Mouse (Mus musculus): Measurements from ENCODE around the gene Tlcd1. TPM values are rescaled to one million over a fixed set of nuclear protein-coding genes. Genes with fewer than 3 reads are reported as not detected.

Gene Tlcd1
- polyA plus RNA-seq, 1 experiment from 2014 or later = 6.5 TPM

DNA sequence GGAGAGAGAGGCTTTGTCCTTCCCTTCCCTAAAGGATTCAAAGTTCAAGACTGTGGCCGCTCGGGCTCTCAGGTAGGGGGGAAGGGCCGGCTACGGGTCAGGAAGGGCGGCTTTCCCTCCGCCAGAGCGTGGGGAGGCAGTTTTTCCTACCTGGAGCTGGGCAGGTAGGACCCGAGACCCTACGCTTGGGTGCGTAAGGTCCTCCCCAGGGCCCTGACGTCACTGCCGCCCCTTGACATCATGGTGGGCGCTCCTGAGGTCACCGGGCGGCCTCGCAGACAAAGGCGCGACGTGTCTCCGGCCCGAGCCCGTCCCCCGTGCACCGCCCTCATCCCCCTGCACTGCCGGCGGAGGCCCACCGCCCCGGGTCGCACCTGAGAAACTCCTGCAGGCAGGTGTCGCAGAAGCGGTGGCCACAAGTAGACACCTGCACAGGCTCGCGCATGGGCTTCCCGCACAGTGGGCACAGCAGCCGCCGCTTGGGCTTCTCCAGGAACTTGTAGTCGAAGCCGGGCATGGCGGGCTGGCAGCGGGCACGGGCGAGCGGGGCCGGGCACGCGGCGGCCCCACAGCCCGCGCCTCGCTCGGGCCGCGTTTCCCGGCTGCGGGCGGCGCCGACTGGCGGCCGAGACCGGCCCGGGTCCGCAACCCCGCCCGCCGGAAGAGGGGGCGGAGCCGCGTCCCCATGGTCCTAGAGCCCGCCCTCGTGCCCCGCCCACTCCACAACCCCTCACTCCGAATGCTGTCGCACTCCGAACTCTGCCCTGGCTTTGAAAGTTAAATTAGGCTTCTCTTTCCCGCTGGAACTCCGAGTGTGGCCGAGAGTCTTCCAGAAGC, 11.4 kb upstream of the Tlcd1 start, which contains the start of gene Traf4:
Gene Traf4, minus strand, starts transcription at position 666 of the 837 bp plus-strand sequence.
- under 1% methylated on average over 77 of the region's 78 CpGs for WGBS
- H3K9me3 ChIP-seq (ENCODE audit: control insufficient read depth, low read length) = no peaks in the 10 kb centered on the region
- H3K27me3 ChIP-seq (replicated peaks; ENCODE audit: control insufficient read depth, insufficient read depth, low read length) = no peaks in the 10 kb centered on the region
- peak within 1 kb of the TSS; percentile 99 for H3K9ac ChIP-seq (replicated peaks; ENCODE audit: low read depth, low read length)
- H3K36me3 ChIP-seq (ENCODE audit: control insufficient read depth, insufficient read depth) = peaks cover 14% of the 10 kb centered on the region
- H3K4me1 ChIP-seq (replicated peaks; ENCODE audit: control insufficient read depth, insufficient read depth, low read length) = peaks cover 28% of the 10 kb centered on the region
- peak within 1 kb of the TSS; percentile 94 for H3K4me3 ChIP-seq (replicated peaks; ENCODE audit: low read length)
- peak within 1 kb of the TSS; percentile 68 for H3K4me2 ChIP-seq (ENCODE audit: low read length)
- ATAC-seq = peak; percentile 89
- peak within 1 kb of the TSS; percentile 98 for H3K27ac ChIP-seq (ENCODE audit: low read length)

DNA sequence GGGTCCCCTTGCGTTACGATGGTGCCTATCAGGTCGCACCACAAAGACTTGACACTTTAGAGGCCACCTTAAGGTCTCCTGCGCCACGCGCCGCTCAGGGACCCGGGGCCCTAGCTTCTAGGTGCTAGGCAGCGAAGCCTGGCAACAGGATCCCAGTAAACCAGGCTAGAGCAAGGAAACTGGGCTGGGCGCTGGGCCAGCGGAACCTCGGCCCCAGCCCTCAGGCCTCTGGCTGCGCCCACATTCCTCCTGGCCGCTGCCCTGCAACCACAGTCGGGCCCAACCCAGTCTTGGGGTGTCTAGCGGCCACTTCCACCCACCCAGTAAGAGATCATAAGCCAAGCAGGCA, 10.8 kb upstream of the Tlcd1 start:
- 4% methylated on average over 16 of the region's 16 CpGs for WGBS
- no peaks in the 10 kb centered on the region for H3K27me3 ChIP-seq (replicated peaks; ENCODE audit: control insufficient read depth, insufficient read depth, low read length)
- H3K4me2 ChIP-seq (ENCODE audit: low read length) = peak overlapping the region; percentile 68
- H3K27ac ChIP-seq (ENCODE audit: low read length) = peak overlapping the region; percentile 5; the same call in 1 of the 2 replicates
- peak overlapping the region; percentile 99 for H3K9ac ChIP-seq (replicated peaks; ENCODE audit: low read depth, low read length)
- H3K9me3 ChIP-seq (ENCODE audit: control insufficient read depth, low read length) = no peaks in the 10 kb centered on the region
- peak overlapping the region; percentile 94 for H3K4me3 ChIP-seq (replicated peaks; ENCODE audit: low read length)
- H3K4me1 ChIP-seq (replicated peaks; ENCODE audit: control insufficient read depth, insufficient read depth, low read length) = peaks cover 28% of the 10 kb centered on the region
- ATAC-seq = peak; percentile 29
- H3K36me3 ChIP-seq (ENCODE audit: control insufficient read depth, insufficient read depth) = peaks cover 9% of the 10 kb centered on the region

- ATAC-seq = no peak
- H3K9me3 ChIP-seq (ENCODE audit: control insufficient read depth, low read length) = no peaks in the 10 kb centered on the region
- H3K27me3 ChIP-seq (replicated peaks; ENCODE audit: control insufficient read depth, insufficient read depth, low read length) = no peaks in the 10 kb centered on the region
- WGBS = 37% methylated on average over 4 of the region's 4 CpGs
- peaks cover 5% of the 10 kb centered on the region for H3K36me3 ChIP-seq (ENCODE audit: control insufficient read depth, insufficient read depth)
- H3K9ac ChIP-seq (replicated peaks; ENCODE audit: low read depth, low read length) = peak overlapping the region; percentile 99
- H3K4me3 ChIP-seq (replicated peaks; ENCODE audit: low read length) = peak overlapping the region; percentile 94; the same call in 1 of the 2 replicates
- peak overlapping the region; percentile 68 for H3K4me2 ChIP-seq (ENCODE audit: low read length)
- H3K4me1 ChIP-seq (replicated peaks; ENCODE audit: control insufficient read depth, insufficient read depth, low read length) = peaks cover 28% of the 10 kb centered on the region
- H3K27ac ChIP-seq (ENCODE audit: low read length) = peak overlapping the region; percentile 5; the same call in 1 of the 2 replicates
Observed at GRCm38 (mm10) chr11:78166161-78166560, 10.3 kb upstream of the Tlcd1 start.

DNA sequence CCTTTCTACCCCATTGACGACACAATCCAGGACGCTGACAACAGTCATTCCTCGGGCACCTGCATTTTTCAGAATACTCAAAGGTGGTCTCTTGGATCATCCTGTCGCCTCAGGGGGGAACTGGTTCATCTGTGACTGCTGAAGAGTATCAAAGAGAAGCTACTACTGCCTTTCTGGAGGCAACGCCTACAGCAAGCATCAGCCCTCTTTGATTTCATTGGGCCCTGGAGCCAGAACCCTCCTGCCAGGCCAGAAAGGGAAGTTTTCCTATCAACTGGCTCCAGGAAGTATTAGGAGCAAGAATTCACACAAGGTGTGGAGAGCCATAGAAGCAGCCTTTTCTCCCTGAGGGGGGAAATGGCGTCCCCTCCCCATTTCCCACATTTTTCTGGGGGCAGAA, 9.9 kb upstream of the Tlcd1 start:
- Histone ChIP-seq H3K4me2 (ENCODE audit: low read length) (no peak overlapping the region), H3K9me3 (ENCODE audit: control insufficient read depth, low read length) (no peaks in the 10 kb centered on the region), H3K9ac (replicated peaks; ENCODE audit: low read depth, low read length) (no peak overlapping the region), H3K36me3 (ENCODE audit: control insufficient read depth, insufficient read depth) (0 out of 2 replicates have a peak, but pooled peaks cover 2% of the 10 kb centered on the region), H3K4me3 (replicated peaks; ENCODE audit: low read length) (no peak overlapping the region), H3K27me3 (replicated peaks; ENCODE audit: control insufficient read depth, insufficient read depth, low read length) (no peaks in the 10 kb centered on the region), H3K27ac (ENCODE audit: low read length) (no peak overlapping the region), H3K4me1 (replicated peaks; ENCODE audit: control insufficient read depth, insufficient read depth, low read length) (peaks cover 28% of the 10 kb centered on the region)
- 73% methylated on average over 6 of the region's 6 CpGs for WGBS
- ATAC-seq = no peak

- no peak overlapping the region for H3K27ac ChIP-seq (ENCODE audit: low read length)
- peaks cover 22% of the 10 kb centered on the region for H3K4me1 ChIP-seq (replicated peaks; ENCODE audit: control insufficient read depth, insufficient read depth, low read length)
- ATAC-seq = no peak
- WGBS = 87% methylated on average over 14 of the region's 14 CpGs
- no peak overlapping the region for H3K9ac ChIP-seq (replicated peaks; ENCODE audit: low read depth, low read length)
- H3K27me3 ChIP-seq (replicated peaks; ENCODE audit: control insufficient read depth, insufficient read depth, low read length) = no peaks in the 10 kb centered on the region
- H3K36me3 ChIP-seq (ENCODE audit: control insufficient read depth, insufficient read depth) = no peaks in the 10 kb centered on the region
- H3K4me2 ChIP-seq (ENCODE audit: low read length) = no peak overlapping the region
- H3K9me3 ChIP-seq (ENCODE audit: control insufficient read depth, low read length) = no peaks in the 10 kb centered on the region
- H3K4me3 ChIP-seq (replicated peaks; ENCODE audit: low read length) = no peak overlapping the region
Observed at GRCm38 (mm10) chr11:78167257-78167959, 9.1 kb upstream of the Tlcd1 start.

- WGBS = 52% methylated on average over 19 of the region's 19 CpGs
- H3K27me3 ChIP-seq (replicated peaks; ENCODE audit: control insufficient read depth, insufficient read depth, low read length) = no peaks in the 10 kb centered on the region
- ATAC-seq = no peak
- H3K9me3 ChIP-seq (ENCODE audit: control insufficient read depth, low read length) = no peaks in the 10 kb centered on the region
- no peak overlapping the region for H3K4me2 ChIP-seq (ENCODE audit: low read length)
- H3K4me3 ChIP-seq (replicated peaks; ENCODE audit: low read length) = no peak overlapping the region
- H3K27ac ChIP-seq (ENCODE audit: low read length) = no peak overlapping the region
- no peak overlapping the region for H3K9ac ChIP-seq (replicated peaks; ENCODE audit: low read depth, low read length)
- no peaks in the 10 kb centered on the region for H3K36me3 ChIP-seq (ENCODE audit: control insufficient read depth, insufficient read depth)
- H3K4me1 ChIP-seq (replicated peaks; ENCODE audit: control insufficient read depth, insufficient read depth, low read length) = peaks cover 8% of the 10 kb centered on the region
Observed at GRCm38 (mm10) chr11:78168541-78169468, 7.7 kb upstream of the Tlcd1 start.

DNA sequence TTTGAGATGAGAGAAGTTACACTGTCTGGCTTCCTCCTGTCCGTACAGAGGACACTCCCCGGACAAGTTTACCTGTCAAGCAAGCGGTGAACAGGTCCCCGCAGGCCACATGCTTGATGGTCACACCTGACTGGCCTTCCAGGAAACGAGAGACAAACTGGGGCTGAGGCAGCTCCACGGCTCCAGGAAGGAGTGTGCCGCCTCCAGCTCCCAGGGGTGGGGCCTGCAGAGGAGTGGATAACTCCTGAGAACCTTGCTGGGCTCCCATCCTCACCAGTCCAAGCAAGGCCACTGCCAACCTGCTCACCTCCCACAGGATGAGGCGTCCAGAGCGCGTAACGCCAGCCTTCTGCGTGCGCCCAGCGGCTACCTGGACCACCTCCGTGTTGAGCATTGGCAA, 6.2 kb upstream of the Tlcd1 start:
- peaks cover 8% of the 10 kb centered on the region for H3K4me1 ChIP-seq (replicated peaks; ENCODE audit: control insufficient read depth, insufficient read depth, low read length)
- 94% methylated on average over 15 of the region's 15 CpGs for WGBS
- H3K36me3 ChIP-seq (ENCODE audit: control insufficient read depth, insufficient read depth) = no peaks in the 10 kb centered on the region
- no peak overlapping the region for H3K9ac ChIP-seq (replicated peaks; ENCODE audit: low read depth, low read length)
- no peak overlapping the region for H3K4me3 ChIP-seq (replicated peaks; ENCODE audit: low read length)
- H3K9me3 ChIP-seq (ENCODE audit: control insufficient read depth, low read length) = no peaks in the 10 kb centered on the region
- no peak overlapping the region for H3K4me2 ChIP-seq (ENCODE audit: low read length)
- H3K27me3 ChIP-seq (replicated peaks; ENCODE audit: control insufficient read depth, insufficient read depth, low read length) = no peaks in the 10 kb centered on the region
- H3K27ac ChIP-seq (ENCODE audit: low read length) = no peak overlapping the region
- no peak for ATAC-seq

- ATAC-seq = no peak
Observed at GRCm38 (mm10) chr11:78171328-78171727, 5.2 kb upstream of the Tlcd1 start.

More at GRCm38 (mm10) chr11:78171328-78171727, 5.2 kb upstream of the Tlcd1 start:
- WGBS = 65% methylated on average over 4 of the region's 4 CpGs
- Histone ChIP-seq H3K4me3 (replicated peaks; ENCODE audit: low read length) (no peak overlapping the region), H3K36me3 (ENCODE audit: control insufficient read depth, insufficient read depth) (no peaks in the 10 kb centered on the region), H3K27ac (ENCODE audit: low read length) (no peak overlapping the region), H3K4me2 (ENCODE audit: low read length) (no peak overlapping the region), H3K27me3 (replicated peaks; ENCODE audit: control insufficient read depth, insufficient read depth, low read length) (no peaks in the 10 kb centered on the region), H3K9ac (replicated peaks; ENCODE audit: low read depth, low read length) (no peak overlapping the region), H3K4me1 (replicated peaks; ENCODE audit: control insufficient read depth, insufficient read depth, low read length) (0 out of 2 replicates have a peak, but pooled peaks cover 2% of the 10 kb centered on the region), H3K9me3 (ENCODE audit: control insufficient read depth, low read length) (no peaks in the 10 kb centered on the region)

Data from forebrain, embryonic 16.5 days (tissue).